Mouse (Mus musculus): ENCODE data around the gene Homer2. TPM values are rescaled to one million over a fixed set of nuclear protein-coding genes. Genes with fewer than 3 reads are reported as not detected.

Homer2 gene
- total and polyA plus RNA-seq, 3 experiments = 0.08 TPM; not detected in 2

- Histone ChIP-seq H3K27me3 (replicated peaks) (no peaks in the 10 kb centered on the region), H3K4me3 (replicated peaks in 1 of 3; ENCODE audit: low read depth in 2 of 3, low read length in 2 of 3, poor library complexity in 1 of 3) (no peak overlapping the region), H3K9ac (ENCODE audit: insufficient read depth, low read depth) (no peak overlapping the region), H3K27ac (ENCODE audit: insufficient read depth, low read depth) (no peak overlapping the region), H3K4me2 (ENCODE audit: insufficient read depth, low read depth, poor library complexity, severe bottlenecking) (no peak overlapping the region), H3K36me3 (replicated peaks in 1 of 2; ENCODE audit: control insufficient read depth in 1 of 2, insufficient read depth in 1 of 2, low read length in 1 of 2) (peaks cover 36 to 61% of the 10 kb centered on the region in 2 experiments), H3K4me1 (ENCODE audit: control insufficient read depth in 1 of 2, insufficient read depth in 2 of 2) (peaks cover 0 to 17% of the 10 kb centered on the region in 2 experiments; a peak in 2 of 4 replicates), H3K9me3 (replicated peaks; ENCODE audit: low read length) (no peaks in the 10 kb centered on the region), H3K79me2 (replicated peaks; ENCODE audit: control insufficient read depth, extremely low read depth, insufficient read depth, poor library complexity, severe bottlenecking) (peaks cover 14% of the 10 kb centered on the region)
- DNase-seq (ENCODE audit: extremely low read depth) = no peak
- TF ChIP-seq RAD21 (IDR thresholded peaks at IDR 0.05; ENCODE audit: low read depth, low read length) (no peak), HCFC1 (IDR thresholded peaks at IDR 0.05; ENCODE audit: low read depth, low read length) (no peak), E2F4 (IDR thresholded peaks at IDR 0.05; ENCODE audit: insufficient replicate concordance, low read depth, low read length) (no peak), MAZ (IDR thresholded peaks at IDR 0.05; ENCODE audit: low read depth, low read length) (no peak), MAFK (IDR thresholded peaks at IDR 0.05; ENCODE audit: insufficient replicate concordance, low read length) (no peak), USF2 (conservative IDR thresholded peaks at IDR 0.05; ENCODE audit: low read depth, low read length) (no peak), MYC (IDR thresholded peaks at IDR 0.05; ENCODE audit: low read depth, low read length) (no peak), TCF12 (IDR thresholded peaks at IDR 0.05; ENCODE audit: low read depth, low read length) (no peak), NRF1 (IDR thresholded peaks at IDR 0.05; ENCODE audit: low read depth, low read length) (no peak), MAX (IDR thresholded peaks at IDR 0.05; ENCODE audit: low read length) (no peak), CTCF (conservative IDR thresholded peaks at IDR 0.05 in 1 of 2, IDR thresholded peaks at IDR 0.05 in 1 of 2; ENCODE audit: low read depth in 2 of 2, low read length in 2 of 2) (no peak), JUN (IDR thresholded peaks at IDR 0.05; ENCODE audit: insufficient read depth, low read depth, low read length) (no peak), POLR2AphosphoS2 (IDR thresholded peaks at IDR 0.05; ENCODE audit: low read depth, low read length) (no peak), USF1 (IDR thresholded peaks at IDR 0.05; ENCODE audit: low read depth, low read length) (no peak), ZC3H11A (IDR thresholded peaks at IDR 0.05; ENCODE audit: low read depth, low read length) (no peak), ZNF384 (IDR thresholded peaks at IDR 0.05; ENCODE audit: low read depth, low read length) (no peak), CHD1 (IDR thresholded peaks at IDR 0.05; ENCODE audit: low read depth, low read length) (no peak), PAX5 (IDR thresholded peaks at IDR 0.05; ENCODE audit: low read length) (no peak)
- in situ Hi-C loops (cut with MboI; ENCODE audit: low pct_ligation_motif_present, low pct_unique_long_range_greater_than_20kb, low sequenced_read_pairs) (no loop called here), dilution Hi-C loops (cut with MboI; ENCODE audit: extremely low pct_ligation_motif_present, extremely low pct_unique_long_range_greater_than_20kb, low sequenced_read_pairs) (no loop called here)
Measured at GRCm38 (mm10) chr7:81577872-81578271, 129.5 kb downstream of the Homer2 start.

GRCm38 (mm10) chr7:81575606-81576005, 131.7 kb downstream of the Homer2 start:
- no peaks in the 10 kb centered on the region for H3K27me3 ChIP-seq (replicated peaks)
- H3K4me2 ChIP-seq (ENCODE audit: insufficient read depth, low read depth, poor library complexity, severe bottlenecking) = no peak overlapping the region
- no peak for TF ChIP-seq HCFC1 (IDR thresholded peaks at IDR 0.05; ENCODE audit: low read depth, low read length)
- H3K9ac ChIP-seq (ENCODE audit: insufficient read depth, low read depth) = no peak overlapping the region
- no peak overlapping the region for H3K27ac ChIP-seq (ENCODE audit: insufficient read depth, low read depth)
- in situ Hi-C loops (cut with MboI; ENCODE audit: low pct_ligation_motif_present, low pct_unique_long_range_greater_than_20kb, low sequenced_read_pairs) = no loop called here
- H3K4me3 ChIP-seq (replicated peaks in 1 of 3; ENCODE audit: low read depth in 2 of 3, low read length in 2 of 3, poor library complexity in 1 of 3) = no peak overlapping the region
- H3K9me3 ChIP-seq (replicated peaks; ENCODE audit: low read length) = no peaks in the 10 kb centered on the region
- no peak for DNase-seq (ENCODE audit: extremely low read depth)
- H3K4me1 ChIP-seq (ENCODE audit: control insufficient read depth in 1 of 2, insufficient read depth in 2 of 2) = peaks cover 0 to 21% of the 10 kb centered on the region in 2 experiments; a peak in 2 of 4 replicates
- dilution Hi-C loops (cut with MboI; ENCODE audit: extremely low pct_ligation_motif_present, extremely low pct_unique_long_range_greater_than_20kb, low sequenced_read_pairs) = no loop called here
- peaks cover 26% of the 10 kb centered on the region for H3K79me2 ChIP-seq (replicated peaks; ENCODE audit: control insufficient read depth, extremely low read depth, insufficient read depth, poor library complexity, severe bottlenecking)
- peaks cover 36 to 56% of the 10 kb centered on the region in 2 experiments for H3K36me3 ChIP-seq (replicated peaks in 1 of 2; ENCODE audit: control insufficient read depth in 1 of 2, insufficient read depth in 1 of 2, low read length in 1 of 2)
